ENCODE assay signal across 21 mouse cellular contexts in the genomic region with DNA sequence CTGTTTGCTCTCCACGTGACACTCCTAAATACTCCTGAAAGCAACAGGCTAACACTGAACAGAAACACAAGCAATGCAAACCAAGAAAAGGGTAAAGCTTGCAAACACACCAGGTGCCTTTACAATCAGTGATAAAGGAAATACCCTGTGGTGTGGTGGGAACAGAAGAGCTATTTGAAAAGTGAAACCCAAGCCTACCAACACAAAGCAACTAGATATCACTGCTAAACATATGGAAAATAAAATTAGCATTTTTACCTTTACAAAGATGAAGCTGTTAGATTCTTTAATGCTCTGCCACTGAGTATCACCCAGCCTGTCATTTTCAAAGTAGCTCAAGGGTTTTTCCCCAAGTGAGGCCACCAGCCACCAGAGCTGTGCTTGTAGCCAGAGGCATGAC.
"Had no signal": no experiment of that assay in that cellular context is flagged by ENCODE, and none has a peak within 500 bp of the region (broad histone marks: within the 10 kb centered on the region; RNA-seq: fewer than 3 reads in every experiment).

No protein-coding gene starts in this region.

- H3K27me3 ChIP-seq: limb, embryonic 13.5 days; liver, embryonic 12.5 days; liver, embryonic 15.5 days; lung, embryonic 15.5 days; megakaryocyte, embryonic 14.5 days; midbrain, embryonic 13.5 days; neural tube, embryonic 13.5 days had no signal

- ATAC-seq: liver, embryonic 12.5 days; midbrain, embryonic 13.5 days; midbrain, embryonic 16.5 days had no signal

- DNase-seq: kidney, postnatal 25 days; left cerebral cortex, postnatal 4 days; liver; lung, adult 18-20 months; lung, postnatal 10 days; retina, postnatal 1 day; right cerebral cortex, postnatal 25 days; thymus, adult 18-20 months; thymus, postnatal 36 days had no signal

- H3K9me3 ChIP-seq: limb, embryonic 13.5 days; liver, embryonic 12.5 days; liver, embryonic 15.5 days; lung, embryonic 15.5 days; megakaryocyte, embryonic 14.5 days; midbrain, embryonic 10.5 days; midbrain, embryonic 13.5 days; neural tube, embryonic 13.5 days had no signal

- H3K27ac ChIP-seq: kidney, postnatal 0 days; layer of hippocampus, adult 2 months; limb, embryonic 13.5 days; liver, embryonic 12.5 days; liver, embryonic 15.5 days; lung, embryonic 15.5 days; midbrain, embryonic 10.5 days; midbrain, embryonic 13.5 days; neural tube, embryonic 13.5 days had no signal

- H3K4me2 ChIP-seq: limb, embryonic 13.5 days; liver, embryonic 12.5 days; liver, embryonic 15.5 days; lung, embryonic 15.5 days; midbrain, embryonic 13.5 days; neural tube, embryonic 13.5 days had no signal

- H3K9ac ChIP-seq: limb, embryonic 13.5 days; liver, embryonic 12.5 days; liver, embryonic 15.5 days; lung, embryonic 15.5 days; midbrain, embryonic 13.5 days; neural tube, embryonic 13.5 days had no signal

- H3K36me3 ChIP-seq: lung, embryonic 15.5 days had no signal

- H3K4me3 ChIP-seq: layer of hippocampus, adult 2 months; limb, embryonic 13.5 days; liver, embryonic 12.5 days; liver, embryonic 15.5 days; lung, embryonic 15.5 days; megakaryocyte, embryonic 14.5 days; midbrain, embryonic 10.5 days; midbrain, embryonic 13.5 days; myocyte; neural tube, embryonic 13.5 days had no signal

- H3K4me1 ChIP-seq: liver, embryonic 12.5 days; liver, embryonic 15.5 days; midbrain, embryonic 13.5 days; neural tube, embryonic 13.5 days had no signal
